Mouse (Mus musculus): Measurements from ENCODE around the gene Dab1. TPM values are rescaled to one million over a fixed set of nuclear protein-coding genes. Genes with fewer than 3 reads are reported as not detected.

Gene Dab1
- polyA plus RNA-seq, 1 experiment from 2014 or later, result 195 TPM

DNA sequence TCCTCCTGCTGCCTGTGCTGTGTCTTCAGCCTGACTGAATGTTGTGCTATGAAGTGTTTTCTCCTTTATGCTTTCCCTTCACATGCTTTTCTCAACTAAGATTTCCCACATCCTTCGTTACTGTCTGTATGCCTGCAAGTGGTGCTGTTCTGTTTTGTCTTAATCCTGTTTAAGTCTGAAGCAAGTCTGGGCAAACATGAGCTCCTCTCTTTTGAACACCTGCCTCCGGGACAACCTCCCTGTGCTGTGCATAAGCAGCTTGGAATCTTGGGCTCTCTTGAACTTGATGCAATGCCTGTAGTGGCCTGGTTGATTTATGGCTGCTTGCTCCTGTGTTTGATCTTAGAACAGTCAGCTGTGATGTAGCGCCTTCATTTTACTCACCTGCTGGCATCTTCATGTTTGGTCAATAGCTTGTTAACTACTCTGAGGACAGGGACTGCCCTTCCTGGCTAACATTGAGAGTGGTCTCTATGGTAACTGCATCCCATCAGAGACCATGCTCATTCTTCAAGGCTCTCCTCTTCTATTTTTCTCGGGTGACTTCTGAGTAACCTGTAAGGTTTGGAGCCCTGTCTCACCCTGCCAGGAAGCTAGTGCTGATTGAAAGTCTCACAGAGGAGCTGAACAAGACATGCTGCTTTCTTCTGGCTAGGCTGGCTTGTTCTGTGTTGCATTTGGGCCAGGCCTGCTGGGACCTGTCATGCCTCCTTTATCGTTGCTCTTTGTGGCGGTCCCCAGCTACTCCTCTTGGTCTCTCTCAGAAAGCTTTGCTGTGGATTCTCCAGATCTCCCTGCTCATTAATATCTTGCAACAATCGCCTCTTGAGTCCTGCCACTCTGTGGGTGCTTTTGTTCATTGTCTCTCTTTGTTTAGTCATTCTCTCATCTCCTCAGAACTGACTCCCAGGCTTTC lies 342.2 kb downstream of the Dab1 start:
- Histone ChIP-seq H3K9me3 (ENCODE audit: control insufficient read depth, low read length) (no peaks in the 10 kb centered on the region), H3K4me2 (ENCODE audit: low read length) (no peak overlapping the region), H3K27me3 (replicated peaks; ENCODE audit: control insufficient read depth, insufficient read depth, low read length) (no peaks in the 10 kb centered on the region), H3K9ac (replicated peaks; ENCODE audit: low read depth, low read length) (no peak overlapping the region), H3K27ac (ENCODE audit: low read length) (no peak overlapping the region), H3K4me3 (replicated peaks; ENCODE audit: low read length) (no peak overlapping the region), H3K4me1 (replicated peaks; ENCODE audit: control insufficient read depth, insufficient read depth, low read length) (no peaks in the 10 kb centered on the region), H3K36me3 (ENCODE audit: control insufficient read depth, insufficient read depth) (no peaks in the 10 kb centered on the region)
- ATAC-seq, result no peak
- WGBS, result 65% methylated on average over 7 of the region's 7 CpGs

DNA sequence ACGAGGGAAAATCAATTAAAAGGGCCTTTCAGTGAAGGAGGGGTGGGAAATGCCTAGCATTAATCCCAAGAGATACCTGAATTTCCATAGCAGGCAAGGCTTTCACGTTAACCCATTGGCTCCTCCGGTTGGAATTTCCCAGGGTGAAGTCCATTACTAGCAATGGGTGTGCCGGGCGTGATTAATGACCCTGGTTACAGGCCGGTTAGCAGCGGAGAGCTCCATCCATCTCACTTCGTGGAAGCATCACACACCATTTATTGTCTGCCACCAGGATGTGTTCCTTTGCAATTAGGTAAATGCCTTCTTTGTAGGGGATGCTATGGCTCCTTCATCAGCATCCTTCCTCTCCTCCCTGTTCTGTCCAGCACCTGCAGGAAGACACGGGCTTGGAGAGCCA lies 350.7 kb downstream of the Dab1 start:
- Histone ChIP-seq H3K9ac (replicated peaks; ENCODE audit: low read depth, low read length) (no peak overlapping the region), H3K9me3 (ENCODE audit: control insufficient read depth, low read length) (no peaks in the 10 kb centered on the region), H3K36me3 (ENCODE audit: control insufficient read depth, insufficient read depth) (no peaks in the 10 kb centered on the region), H3K4me2 (ENCODE audit: low read length) (no peak overlapping the region), H3K27ac (ENCODE audit: low read length) (no peak overlapping the region), H3K4me1 (replicated peaks; ENCODE audit: control insufficient read depth, insufficient read depth, low read length) (0 out of 2 replicates have a peak, but pooled peaks cover 2% of the 10 kb centered on the region), H3K4me3 (replicated peaks; ENCODE audit: low read length) (no peak overlapping the region), H3K27me3 (replicated peaks; ENCODE audit: control insufficient read depth, insufficient read depth, low read length) (no peaks in the 10 kb centered on the region)
- 81% methylated on average over 9 of the region's 9 CpGs for WGBS
- ATAC-seq, result no peak

GRCm38 (mm10) chr4:103974536-103974935 lies 355.4 kb downstream of the Dab1 start:
- H3K27me3 ChIP-seq (replicated peaks; ENCODE audit: control insufficient read depth, insufficient read depth, low read length), result no peaks in the 10 kb centered on the region
- 68% methylated on average over 2 of the region's 2 CpGs for WGBS

GRCm38 (mm10) chr4:103974946-103975345 lies 355.8 kb downstream of the Dab1 start:
- H3K27ac ChIP-seq (ENCODE audit: low read length), result no peak overlapping the region
- H3K4me1 ChIP-seq (replicated peaks; ENCODE audit: control insufficient read depth, insufficient read depth, low read length), result 0 out of 2 replicates have a peak, but pooled peaks cover 3% of the 10 kb centered on the region
- no peak overlapping the region for H3K9ac ChIP-seq (replicated peaks; ENCODE audit: low read depth, low read length)
- H3K36me3 ChIP-seq (ENCODE audit: control insufficient read depth, insufficient read depth), result no peaks in the 10 kb centered on the region
- ATAC-seq, result no peak
- no peaks in the 10 kb centered on the region for H3K9me3 ChIP-seq (ENCODE audit: control insufficient read depth, low read length)
- H3K27me3 ChIP-seq (replicated peaks; ENCODE audit: control insufficient read depth, insufficient read depth, low read length), result no peaks in the 10 kb centered on the region
- no peak overlapping the region for H3K4me2 ChIP-seq (ENCODE audit: low read length)
- WGBS, result 43% methylated on average over 2 of the region's 2 CpGs
- H3K4me3 ChIP-seq (replicated peaks; ENCODE audit: low read length), result no peak overlapping the region

More at GRCm38 (mm10) chr4:103974536-103974935, 355.4 kb downstream of the Dab1 start:
- no peak overlapping the region for H3K4me2 ChIP-seq (ENCODE audit: low read length)
- H3K9ac ChIP-seq (replicated peaks; ENCODE audit: low read depth, low read length), result no peak overlapping the region
- H3K27ac ChIP-seq (ENCODE audit: low read length), result no peak overlapping the region
- H3K4me1 ChIP-seq (replicated peaks; ENCODE audit: control insufficient read depth, insufficient read depth, low read length), result 0 out of 2 replicates have a peak, but pooled peaks cover 3% of the 10 kb centered on the region
- H3K9me3 ChIP-seq (ENCODE audit: control insufficient read depth, low read length), result no peaks in the 10 kb centered on the region
- no peak overlapping the region for H3K4me3 ChIP-seq (replicated peaks; ENCODE audit: low read length)
- no peaks in the 10 kb centered on the region for H3K36me3 ChIP-seq (ENCODE audit: control insufficient read depth, insufficient read depth)
- ATAC-seq, result no peak

GRCm38 (mm10) chr4:103993884-103994283 lies 374.7 kb downstream of the Dab1 start:
- WGBS, result 39% methylated on average over 3 of the region's 3 CpGs
- Histone ChIP-seq H3K4me1 (replicated peaks; ENCODE audit: control insufficient read depth, insufficient read depth, low read length) (no peaks in the 10 kb centered on the region), H3K36me3 (ENCODE audit: control insufficient read depth, insufficient read depth) (no peaks in the 10 kb centered on the region), H3K27me3 (replicated peaks; ENCODE audit: control insufficient read depth, insufficient read depth, low read length) (no peaks in the 10 kb centered on the region), H3K27ac (ENCODE audit: low read length) (no peak overlapping the region), H3K4me3 (replicated peaks; ENCODE audit: low read length) (no peak overlapping the region), H3K9me3 (ENCODE audit: control insufficient read depth, low read length) (no peaks in the 10 kb centered on the region), H3K9ac (replicated peaks; ENCODE audit: low read depth, low read length) (no peak overlapping the region), H3K4me2 (ENCODE audit: low read length) (no peak overlapping the region)
- peak; percentile 72 for ATAC-seq

DNA sequence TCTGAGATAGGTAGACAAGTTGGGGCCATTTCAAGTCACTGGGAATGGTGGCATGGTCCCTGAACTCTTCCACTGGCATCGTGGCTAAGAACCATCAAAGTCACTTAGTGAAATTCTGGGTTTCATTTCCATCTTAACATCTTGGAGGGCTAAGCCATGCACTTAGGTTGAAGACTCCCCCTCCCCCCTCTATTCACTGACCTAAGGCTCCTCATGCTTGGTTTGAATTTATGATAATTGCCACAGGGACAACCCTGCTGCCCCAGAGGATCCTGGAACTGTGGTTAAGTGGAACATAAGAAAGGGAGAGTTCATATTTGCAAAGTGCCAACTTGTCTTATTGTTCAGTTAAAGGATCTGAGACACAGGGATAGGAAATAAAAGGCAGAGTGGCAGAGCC lies 375.2 kb downstream of the Dab1 start:
- H3K4me2 ChIP-seq (ENCODE audit: low read length), result no peak overlapping the region
- no peaks in the 10 kb centered on the region for H3K4me1 ChIP-seq (replicated peaks; ENCODE audit: control insufficient read depth, insufficient read depth, low read length)
- no peak overlapping the region for H3K4me3 ChIP-seq (replicated peaks; ENCODE audit: low read length)
- no peaks in the 10 kb centered on the region for H3K9me3 ChIP-seq (ENCODE audit: control insufficient read depth, low read length)
- no peaks in the 10 kb centered on the region for H3K36me3 ChIP-seq (ENCODE audit: control insufficient read depth, insufficient read depth)
- no peaks in the 10 kb centered on the region for H3K27me3 ChIP-seq (replicated peaks; ENCODE audit: control insufficient read depth, insufficient read depth, low read length)
- no peak for ATAC-seq
- H3K27ac ChIP-seq (ENCODE audit: low read length), result no peak overlapping the region
- H3K9ac ChIP-seq (replicated peaks; ENCODE audit: low read depth, low read length), result no peak overlapping the region
- 48% methylated on average over 1 of the region's 1 CpGs for WGBS

DNA sequence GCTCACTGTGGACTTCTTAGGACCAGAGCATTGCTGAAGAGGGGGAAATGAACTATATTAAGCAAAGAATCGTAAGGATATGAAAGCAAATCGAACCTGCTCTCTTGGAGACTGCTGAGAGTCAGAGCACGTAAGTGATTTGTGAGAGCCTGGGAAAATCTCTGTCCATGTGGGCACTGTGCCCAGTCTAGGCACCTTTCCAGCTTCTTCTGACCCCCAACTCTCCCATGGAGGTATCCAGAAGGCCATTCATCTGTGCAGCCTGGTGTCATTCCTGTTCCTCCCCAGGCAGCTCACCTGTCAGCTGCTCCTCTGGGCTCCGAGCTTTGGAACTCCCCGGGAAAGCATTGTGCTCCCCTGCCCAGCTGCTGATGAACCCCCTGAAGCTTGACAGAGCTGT lies 389.2 kb downstream of the Dab1 start:
- no peak for ATAC-seq
- Histone ChIP-seq H3K4me1 (replicated peaks; ENCODE audit: control insufficient read depth, insufficient read depth, low read length) (peaks cover 10% of the 10 kb centered on the region), H3K36me3 (ENCODE audit: control insufficient read depth, insufficient read depth) (no peaks in the 10 kb centered on the region), H3K27ac (ENCODE audit: low read length) (no peak overlapping the region), H3K9ac (replicated peaks; ENCODE audit: low read depth, low read length) (no peak overlapping the region), H3K9me3 (ENCODE audit: control insufficient read depth, low read length) (no peaks in the 10 kb centered on the region), H3K4me2 (ENCODE audit: low read length) (no peak overlapping the region), H3K27me3 (replicated peaks; ENCODE audit: control insufficient read depth, insufficient read depth, low read length) (no peaks in the 10 kb centered on the region), H3K4me3 (replicated peaks; ENCODE audit: low read length) (no peak overlapping the region)
- WGBS, result 60% methylated on average over 5 of the region's 5 CpGs

- no peak for ATAC-seq
- H3K4me3 ChIP-seq (replicated peaks; ENCODE audit: low read length), result no peak overlapping the region
- H3K4me2 ChIP-seq (ENCODE audit: low read length), result no peak overlapping the region
- WGBS, result 66% methylated on average over 4 of the region's 4 CpGs
- no peaks in the 10 kb centered on the region for H3K9me3 ChIP-seq (ENCODE audit: control insufficient read depth, low read length)
- no peaks in the 10 kb centered on the region for H3K27me3 ChIP-seq (replicated peaks; ENCODE audit: control insufficient read depth, insufficient read depth, low read length)
- peaks cover 10% of the 10 kb centered on the region for H3K4me1 ChIP-seq (replicated peaks; ENCODE audit: control insufficient read depth, insufficient read depth, low read length)
- no peaks in the 10 kb centered on the region for H3K36me3 ChIP-seq (ENCODE audit: control insufficient read depth, insufficient read depth)
- no peak overlapping the region for H3K27ac ChIP-seq (ENCODE audit: low read length)
- no peak overlapping the region for H3K9ac ChIP-seq (replicated peaks; ENCODE audit: low read depth, low read length)
Measured at GRCm38 (mm10) chr4:104011683-104012082, 392.5 kb downstream of the Dab1 start.

DNA sequence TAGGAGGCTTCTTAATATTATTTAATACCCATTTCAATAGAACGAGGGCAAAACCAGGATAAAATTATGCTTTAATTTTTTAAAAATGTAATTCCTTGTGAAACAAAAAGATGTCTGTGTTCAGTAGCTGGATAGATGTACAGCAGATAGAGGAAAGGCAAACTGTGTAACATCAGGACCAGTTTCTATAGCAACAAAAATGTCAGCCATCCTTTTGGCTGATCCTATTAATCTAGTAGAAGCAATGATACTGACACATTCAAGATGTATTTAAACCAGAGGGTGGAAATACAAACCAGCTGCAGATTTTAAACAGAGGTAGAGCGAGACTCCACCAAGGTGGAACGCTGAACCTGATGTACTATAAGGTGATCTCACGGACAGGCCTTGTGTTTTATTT lies 393.0 kb downstream of the Dab1 start:
- Histone ChIP-seq H3K9me3 (ENCODE audit: control insufficient read depth, low read length) (no peaks in the 10 kb centered on the region), H3K4me2 (ENCODE audit: low read length) (no peak overlapping the region), H3K36me3 (ENCODE audit: control insufficient read depth, insufficient read depth) (no peaks in the 10 kb centered on the region), H3K27ac (ENCODE audit: low read length) (peak overlapping the region; percentile 41), H3K4me1 (replicated peaks; ENCODE audit: control insufficient read depth, insufficient read depth, low read length) (peaks cover 10% of the 10 kb centered on the region), H3K9ac (replicated peaks; ENCODE audit: low read depth, low read length) (no peak overlapping the region), H3K4me3 (replicated peaks; ENCODE audit: low read length) (no peak overlapping the region), H3K27me3 (replicated peaks; ENCODE audit: control insufficient read depth, insufficient read depth, low read length) (no peaks in the 10 kb centered on the region)
- WGBS, result 84% methylated on average over 4 of the region's 4 CpGs
- ATAC-seq, result peak; percentile 65

Data from forebrain, embryonic 16.5 days (tissue).